Mouse (Mus musculus) myocyte (in vitro differentiated cells): Measurements from ENCODE around the gene Vhl. TPM values are rescaled to one million over a fixed set of nuclear protein-coding genes. Genes with fewer than 3 reads are reported as not detected.
A peak's percentile ranks its signal among the peaks of the same experiment; 100 is the strongest.

Experiments
- H3K27me3 ChIP-seq: one replicate; pipeline ENCODE4 v1.6.1; 2011; ENCODE audit not compliant: control insufficient read depth, insufficient read depth, insufficient read length
- H3K36me3 ChIP-seq: one replicate; pipeline ENCODE4 v1.6.1; 2011; ENCODE audit not compliant: control insufficient read depth, insufficient read depth
- H3K4me2 ChIP-seq: one replicate; pipeline ENCODE4 v1.6.1; 2011; ENCODE audit warnings: low read depth, control low read depth
- H3K4me3 ChIP-seq: one replicate; pipeline ENCODE4 v1.5.1; 2011; ENCODE audit warnings: mild to moderate bottlenecking, control low read depth, moderate library complexity
- H3K79me2 ChIP-seq: one replicate; pipeline ENCODE4 v1.6.1; 2011; ENCODE audit not compliant: control insufficient read depth, insufficient read depth
- H3ac ChIP-seq: one replicate; pipeline ENCODE4 v1.6.1; 2011; ENCODE audit not compliant: control insufficient read depth, insufficient read length
- CEBPB ChIP-seq: IDR thresholded peaks from 2 replicates; pipeline ENCODE4 v1.6.1; 2011; ENCODE audit warnings: mild to moderate bottlenecking, moderate library complexity; ENCODE audit not compliant: poor library complexity, insufficient read depth, severe bottlenecking
- E2F4 ChIP-seq: IDR thresholded peaks from one replicate; pipeline ENCODE4 v1.6.1; 2011; ENCODE audit warnings: mild to moderate bottlenecking, control low read depth, moderate library complexity; ENCODE audit not compliant: insufficient read depth
- MAX ChIP-seq: IDR thresholded peaks from one replicate; pipeline ENCODE4 v1.6.1; 2011; ENCODE audit warnings: low read depth, mild to moderate bottlenecking, control low read depth
- MYOD1 ChIP-seq, 3 experiments: IDR thresholded peaks; one replicate each; pipeline ENCODE4 v1.6.1; 2011; ENCODE audit warnings: control low read depth in 2 of 3, low read depth in 2 of 3, mild to moderate bottlenecking in 2 of 3, moderate library complexity in 1 of 3; ENCODE audit not compliant: insufficient read length in 2 of 3, control insufficient read depth in 1 of 3
- MYOG ChIP-seq, 3 experiments: IDR thresholded peaks; one replicate each; pipeline ENCODE4 v1.6.1; 2011; ENCODE audit warnings: control low read depth in 2 of 3, low read depth in 2 of 3, mild to moderate bottlenecking in 2 of 3; ENCODE audit not compliant: insufficient read length in 2 of 3, control insufficient read depth in 1 of 3, insufficient read depth in 1 of 3
- POLR2A ChIP-seq: IDR thresholded peaks from one replicate; pipeline ENCODE4 v1.6.1; 2011; ENCODE audit warnings: low read depth, mild to moderate bottlenecking, control low read depth, moderate library complexity; ENCODE audit not compliant: insufficient read length
- POLR2AphosphoS2 ChIP-seq: IDR thresholded peaks from one replicate; pipeline ENCODE4 v1.6.1; 2011; ENCODE audit warnings: low read depth, control low read depth; ENCODE audit not compliant: insufficient read length
- REST ChIP-seq: IDR thresholded peaks from one replicate; pipeline ENCODE4 v1.6.1; 2011; ENCODE audit warnings: mild to moderate bottlenecking, control low read depth, moderate library complexity; ENCODE audit not compliant: insufficient read depth, insufficient read length
- SRF ChIP-seq: IDR thresholded peaks from one replicate; pipeline ENCODE4 v1.6.1; 2011; ENCODE audit warnings: low read depth; ENCODE audit not compliant: control insufficient read depth, insufficient read length
- TCF12 ChIP-seq: IDR thresholded peaks from one replicate; pipeline ENCODE4 v1.6.1; 2011; ENCODE audit warnings: mild to moderate bottlenecking, control low read depth; ENCODE audit not compliant: poor library complexity, insufficient read depth, severe bottlenecking
- TCF3 ChIP-seq: IDR thresholded peaks from one replicate; pipeline ENCODE4 v1.6.1; 2011; ENCODE audit warnings: low read depth, control low read depth; ENCODE audit not compliant: insufficient read length
- USF1 ChIP-seq: IDR thresholded peaks from one replicate; pipeline ENCODE4 v1.6.1; 2011; ENCODE audit warnings: low read depth, mild to moderate bottlenecking, control low read depth, moderate library complexity
- polyA plus RNA-seq: library from polyadenylated mRNA; unstranded; fragments of >200 nt; fragmentation: generic; extraction: Trizol; gene quantifications from one replicate; pipeline ENCODE4 v1.2.1, GENCODE M21; 2012; ENCODE audit warnings: missing spikeins

Gene Vhl
- polyA plus RNA-seq, 1 experiment = 20.6 TPM

DNA sequence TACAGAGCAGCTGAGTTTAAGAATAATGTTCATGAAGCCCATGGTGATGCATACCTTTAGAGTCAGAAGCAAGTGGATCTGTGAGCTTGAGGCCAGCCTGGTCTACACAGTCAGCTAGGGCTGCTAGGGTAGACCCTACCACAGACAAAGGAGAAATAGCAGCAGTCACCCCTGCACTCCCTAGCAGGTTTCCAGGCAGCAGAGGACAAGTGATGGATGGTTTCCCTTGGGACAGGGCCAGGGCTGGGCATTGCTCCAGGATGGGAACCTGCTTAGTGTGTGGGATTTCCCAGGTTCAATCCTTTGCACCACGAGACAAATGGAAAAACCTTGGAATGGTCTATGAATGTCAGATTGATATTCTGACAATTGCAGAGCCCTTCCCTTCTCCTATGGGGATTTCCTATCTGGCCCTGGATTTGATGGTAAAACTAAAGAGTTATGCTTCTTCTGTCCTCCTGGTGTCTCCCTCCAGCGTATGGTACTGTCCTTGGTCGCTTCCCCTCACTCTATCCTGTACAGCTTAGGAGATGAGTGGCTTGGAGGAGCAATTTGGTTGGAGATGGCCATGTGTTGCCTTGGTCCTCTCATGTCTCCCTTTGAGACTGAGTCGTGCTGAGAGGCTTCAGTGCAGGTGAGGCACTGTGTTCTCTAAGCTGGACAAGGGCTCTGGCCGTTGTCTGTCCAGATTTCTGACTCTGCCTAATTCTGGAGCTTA is 37.1 kb upstream of the Vhl start:
- no peak overlapping the region for H3K4me3 ChIP-seq
- H3K4me2 ChIP-seq = no peak overlapping the region
- H3K27me3 ChIP-seq = no peaks in the 10 kb centered on the region
- no peaks in the 10 kb centered on the region for H3K79me2 ChIP-seq
- H3ac ChIP-seq = no peak overlapping the region
- TF ChIP-seq USF1 = no peak
- no peak for TF ChIP-seq REST
- TF ChIP-seq SRF = no peak
- no peak for TF ChIP-seq MYOD1 (IDR thresholded peaks at IDR 0.05; ENCODE audit: control insufficient read depth in 1 of 3, insufficient read length in 2 of 3, low read depth in 2 of 3)
- TF ChIP-seq MYOG (IDR thresholded peaks at IDR 0.05; ENCODE audit: control insufficient read depth in 1 of 3, insufficient read depth in 1 of 3, insufficient read length in 2 of 3, low read depth in 2 of 3) = no peak
- no peak for TF ChIP-seq TCF12
- no peaks in the 10 kb centered on the region for H3K36me3 ChIP-seq

DNA sequence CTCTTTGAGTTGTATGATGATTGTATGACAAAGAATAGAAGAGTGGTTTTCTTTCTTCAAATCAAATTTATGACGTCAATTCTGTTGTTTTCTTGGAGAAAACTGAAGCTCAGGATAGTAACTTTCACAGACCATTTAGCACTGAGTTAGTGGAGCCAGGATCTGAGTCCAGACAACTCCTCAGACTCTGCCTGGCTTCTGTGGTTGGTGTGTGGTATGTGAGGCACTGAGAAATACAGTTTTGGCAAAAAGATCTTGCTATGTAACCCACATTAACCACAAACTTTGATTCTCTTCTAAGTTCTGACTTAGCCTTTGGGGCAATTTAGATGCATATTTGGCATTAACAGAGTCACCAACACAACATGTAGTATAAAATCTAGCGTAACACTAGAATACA is 31.1 kb upstream of the Vhl start:
- Histone ChIP-seq H3K4me2 (no peak overlapping the region), H3K36me3 (no peaks in the 10 kb centered on the region), H3K27me3 (no peaks in the 10 kb centered on the region), H3K4me3 (no peak overlapping the region), H3K79me2 (no peaks in the 10 kb centered on the region), H3ac (no peak overlapping the region)
- TF ChIP-seq MAX = no peak
- no peak for TF ChIP-seq CEBPB
- TF ChIP-seq SRF = no peak
- no peak for TF ChIP-seq E2F4
- no peak for TF ChIP-seq REST
- TF ChIP-seq USF1 = no peak
- TF ChIP-seq TCF3 = no peak
- TF ChIP-seq TCF12 = no peak

DNA sequence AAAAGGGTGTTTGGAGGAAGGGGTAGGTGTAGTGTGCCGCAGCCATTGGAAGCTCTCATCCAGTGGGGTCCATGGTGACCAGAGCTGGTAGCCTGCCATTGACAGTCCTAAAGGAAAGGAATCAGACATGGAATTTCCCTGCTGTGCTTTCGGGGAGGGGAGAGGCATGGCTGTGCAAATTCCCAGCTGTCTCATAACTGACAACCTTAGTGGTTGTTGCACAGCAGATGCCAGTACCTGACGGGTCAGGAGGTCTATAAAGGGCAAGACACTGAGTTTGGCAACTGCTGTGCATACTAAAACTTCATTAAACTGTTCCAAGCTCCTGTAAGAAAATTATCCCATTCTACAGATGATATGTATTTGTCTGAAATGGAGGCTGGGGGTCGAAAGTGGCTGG is 25.8 kb upstream of the Vhl start:
- TF ChIP-seq MYOG (IDR thresholded peaks at IDR 0.05; ENCODE audit: control insufficient read depth in 1 of 3, insufficient read depth in 1 of 3, insufficient read length in 2 of 3, low read depth in 2 of 3) = peak in 1 of 3 experiments; percentile 57
- no peak for TF ChIP-seq REST
- no peak for TF ChIP-seq POLR2AphosphoS2
- peak in 2 of 3 experiments; percentile 15 to 51 for TF ChIP-seq MYOD1 (IDR thresholded peaks at IDR 0.05; ENCODE audit: control insufficient read depth in 1 of 3, insufficient read length in 2 of 3, low read depth in 2 of 3)
- TF ChIP-seq MAX = no peak
- no peak for TF ChIP-seq SRF
- no peak for TF ChIP-seq CEBPB
- TF ChIP-seq TCF3 = no peak
- no peak for TF ChIP-seq E2F4
- TF ChIP-seq POLR2A = no peak
- no peak for TF ChIP-seq TCF12
- no peak for TF ChIP-seq USF1
- no peaks in the 10 kb centered on the region for H3K27me3 ChIP-seq
- H3K4me3 ChIP-seq = no peak overlapping the region
- no peaks in the 10 kb centered on the region for H3K36me3 ChIP-seq
- H3K79me2 ChIP-seq = no peaks in the 10 kb centered on the region
- H3K4me2 ChIP-seq = no peak overlapping the region
- H3ac ChIP-seq = no peak overlapping the region

DNA sequence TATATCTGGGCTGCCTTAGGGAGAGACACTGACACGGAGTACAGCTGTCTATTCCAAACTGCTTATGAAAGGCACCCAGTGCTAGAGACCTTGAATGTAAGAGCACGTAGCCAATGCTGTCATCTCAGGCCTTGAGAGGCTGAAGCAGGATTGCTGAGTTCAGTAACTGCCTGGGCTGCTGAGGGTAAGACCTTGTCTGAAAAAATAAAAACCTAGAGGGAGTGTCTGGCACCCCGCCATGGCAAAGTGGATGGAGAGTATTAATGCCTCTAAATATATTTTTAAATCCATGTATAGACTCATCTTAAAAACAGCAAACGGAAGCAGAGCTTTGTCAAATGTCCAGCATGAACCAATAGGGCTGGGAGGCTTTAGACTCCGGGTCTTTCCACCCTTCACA is 23.9 kb upstream of the Vhl start:
- Histone ChIP-seq H3K36me3 (no peaks in the 10 kb centered on the region), H3ac (no peak overlapping the region), H3K27me3 (no peaks in the 10 kb centered on the region), H3K4me2 (no peak overlapping the region), H3K4me3 (no peak overlapping the region), H3K79me2 (no peaks in the 10 kb centered on the region)
- TF ChIP-seq REST (no peak), TCF3 (no peak), CEBPB (no peak), MYOG (IDR thresholded peaks at IDR 0.05; ENCODE audit: control insufficient read depth in 1 of 3, insufficient read depth in 1 of 3, insufficient read length in 2 of 3, low read depth in 2 of 3) (no peak), TCF12 (no peak)

DNA sequence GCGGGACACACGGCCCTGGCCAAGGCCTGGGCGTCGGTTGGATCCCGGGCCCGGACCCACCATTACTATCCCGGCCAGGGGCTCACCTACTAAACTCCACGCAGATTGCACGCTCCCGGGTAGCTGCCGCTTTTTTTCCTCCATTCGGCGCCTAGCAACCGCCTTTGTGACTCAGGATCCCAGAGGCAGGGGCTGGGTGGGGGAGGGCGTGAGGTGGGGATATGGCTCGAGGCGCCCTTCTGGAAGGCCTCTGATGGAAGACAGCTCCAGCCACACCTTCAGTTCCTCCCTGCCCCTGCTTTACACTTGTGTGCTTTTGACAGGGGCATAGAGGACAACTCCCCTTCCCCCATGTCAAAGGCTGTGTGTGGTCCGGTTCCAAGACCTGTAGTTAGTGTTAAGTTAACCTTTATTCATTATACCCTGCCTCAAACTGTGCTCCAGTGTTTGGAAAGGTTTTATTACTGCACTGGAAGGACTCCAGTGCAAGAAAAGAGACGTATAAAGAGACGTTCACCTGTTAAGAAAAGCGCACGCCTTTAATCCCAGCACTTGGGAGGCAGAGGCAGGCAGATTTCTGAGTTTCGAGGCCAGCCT is 23.1 kb upstream of the Vhl start, which contains the start of gene Fancd2os:
Fancd2os (minus strand) TSS at position 173 of the 597 bp plus-strand sequence.
- Histone ChIP-seq H3K79me2 (peaks cover 8% of the 10 kb centered on the region), H3ac (no peak within 1 kb of the TSS), H3K4me2 (no peak within 1 kb of the TSS), H3K27me3 (no peaks in the 10 kb centered on the region), H3K4me3 (no peak within 1 kb of the TSS), H3K36me3 (no peaks in the 10 kb centered on the region)
- TF ChIP-seq USF1 (no peak), TCF3 (no peak), SRF (no peak), MAX (no peak), CEBPB (no peak), MYOD1 (IDR thresholded peaks at IDR 0.05; ENCODE audit: control insufficient read depth in 1 of 3, insufficient read length in 2 of 3, low read depth in 2 of 3) (no peak), REST (no peak), TCF12 (no peak), POLR2A (no peak), POLR2AphosphoS2 (no peak), E2F4 (no peak), MYOG (IDR thresholded peaks at IDR 0.05; ENCODE audit: control insufficient read depth in 1 of 3, insufficient read depth in 1 of 3, insufficient read length in 2 of 3, low read depth in 2 of 3) (no peak)
